Mouse (Mus musculus): ENCODE measurements around the gene Kcnh7.
A peak's percentile ranks its signal among the peaks of the same experiment; 100 is the strongest.

Kcnh7 gene

DNA sequence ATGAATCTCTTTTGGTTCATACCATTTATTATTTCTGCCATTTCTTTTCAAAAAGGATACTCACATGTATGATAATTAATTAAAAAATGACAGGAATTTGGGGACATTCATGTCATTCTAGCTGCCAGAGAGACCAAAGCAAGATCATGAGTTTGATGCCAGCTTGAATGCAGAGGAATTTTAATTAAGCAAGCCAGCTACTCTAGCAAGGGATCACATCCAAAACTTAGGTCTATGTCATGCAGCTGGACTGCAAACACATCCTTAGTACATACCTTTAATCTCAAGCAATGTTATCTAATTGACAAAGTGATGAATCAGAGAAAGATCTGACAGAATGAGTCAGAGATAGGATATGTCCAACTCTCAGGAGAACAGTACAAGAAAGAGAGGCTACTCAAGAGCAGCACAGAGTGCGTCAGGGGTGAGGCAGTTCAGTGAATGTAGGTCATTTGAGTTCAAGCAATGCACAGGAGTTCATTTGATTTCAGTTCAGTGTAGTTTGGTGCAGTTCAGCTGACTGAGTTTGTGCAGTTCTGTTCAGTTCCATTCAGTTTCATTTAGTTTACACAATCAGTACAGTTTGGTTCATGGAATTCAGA is 248.7 kb downstream of the Kcnh7 start:
- no peak for DNase-seq

DNA sequence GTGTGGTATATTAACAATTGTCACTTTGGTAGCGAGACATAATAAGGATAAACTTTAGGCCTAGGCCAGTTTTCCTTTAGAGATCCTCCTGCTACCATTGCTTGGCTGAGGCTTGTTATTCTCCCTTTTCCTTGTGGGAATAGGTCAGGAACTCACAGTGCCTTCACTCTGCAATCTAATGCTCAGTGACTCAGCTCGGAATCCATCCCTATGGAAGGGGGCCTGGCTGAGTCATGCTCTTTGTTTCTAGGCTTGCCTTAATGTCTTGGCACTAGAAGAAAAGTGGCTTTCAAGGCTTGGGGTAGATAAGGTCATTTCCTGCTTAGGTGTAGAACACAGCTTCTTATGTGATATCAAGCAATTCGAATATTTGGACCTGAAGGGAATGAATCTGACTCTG is 255.6 kb downstream of the Kcnh7 start:
- no peak for DNase-seq

DNA sequence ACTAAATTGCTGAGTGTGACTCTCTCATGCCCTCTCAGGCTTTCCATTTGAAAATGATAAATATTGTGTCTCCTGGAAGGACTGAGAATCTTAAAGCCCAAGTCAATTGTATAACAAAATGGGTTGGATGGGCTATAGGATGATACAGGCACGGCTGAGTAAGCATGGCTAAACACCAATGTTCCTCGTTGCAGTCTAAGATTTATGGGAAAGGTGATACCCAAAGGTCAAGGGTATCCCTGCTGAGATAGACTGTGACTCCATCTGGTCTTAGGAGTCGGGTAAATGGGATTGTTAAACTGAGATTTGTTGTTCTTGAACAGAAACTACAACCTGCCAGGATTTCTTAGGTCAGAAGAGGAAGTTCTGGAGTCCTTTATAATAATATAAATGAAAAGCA is 256.0 kb downstream of the Kcnh7 start:
- no peak for DNase-seq

DNA sequence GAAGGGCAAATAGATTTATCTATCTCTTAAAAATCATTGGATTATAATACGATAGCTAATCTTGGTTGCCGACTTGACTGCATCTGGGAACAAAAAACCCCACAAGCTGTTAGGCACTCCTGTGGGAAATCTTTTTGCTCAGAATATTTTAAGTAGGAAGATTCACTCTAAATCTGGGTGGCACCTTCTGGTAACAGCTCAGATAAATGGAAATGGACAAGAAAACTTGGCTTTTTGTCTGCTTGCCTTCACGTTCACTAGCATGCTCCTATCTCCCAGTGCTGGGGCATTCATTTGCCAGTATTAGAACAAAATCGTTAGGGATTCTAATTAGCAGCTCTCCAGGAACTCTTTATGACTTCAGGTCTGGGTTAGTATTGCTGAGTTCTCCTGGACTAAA is 260.3 kb downstream of the Kcnh7 start:
- DNase-seq, result no peak

DNA sequence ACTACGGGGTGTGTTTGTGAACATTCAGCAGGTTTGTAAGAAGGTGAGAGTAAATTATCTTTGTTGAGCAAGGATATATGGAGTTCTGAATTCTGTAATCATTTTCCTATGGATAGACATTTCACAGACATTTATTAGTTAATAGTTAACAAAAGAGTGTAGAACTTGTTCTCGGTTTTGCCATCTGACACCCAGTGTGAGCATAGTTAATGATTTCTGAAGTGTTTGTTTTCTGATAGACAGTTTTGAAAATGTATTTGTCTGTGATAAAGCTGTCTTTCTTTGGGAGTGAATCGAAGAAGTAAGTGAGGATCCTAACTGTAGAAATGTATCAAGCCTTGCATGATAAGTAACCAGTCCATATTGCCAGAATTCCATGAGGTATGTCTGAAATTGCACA is 276.4 kb downstream of the Kcnh7 start:
- DNase-seq, result no peak

DNA sequence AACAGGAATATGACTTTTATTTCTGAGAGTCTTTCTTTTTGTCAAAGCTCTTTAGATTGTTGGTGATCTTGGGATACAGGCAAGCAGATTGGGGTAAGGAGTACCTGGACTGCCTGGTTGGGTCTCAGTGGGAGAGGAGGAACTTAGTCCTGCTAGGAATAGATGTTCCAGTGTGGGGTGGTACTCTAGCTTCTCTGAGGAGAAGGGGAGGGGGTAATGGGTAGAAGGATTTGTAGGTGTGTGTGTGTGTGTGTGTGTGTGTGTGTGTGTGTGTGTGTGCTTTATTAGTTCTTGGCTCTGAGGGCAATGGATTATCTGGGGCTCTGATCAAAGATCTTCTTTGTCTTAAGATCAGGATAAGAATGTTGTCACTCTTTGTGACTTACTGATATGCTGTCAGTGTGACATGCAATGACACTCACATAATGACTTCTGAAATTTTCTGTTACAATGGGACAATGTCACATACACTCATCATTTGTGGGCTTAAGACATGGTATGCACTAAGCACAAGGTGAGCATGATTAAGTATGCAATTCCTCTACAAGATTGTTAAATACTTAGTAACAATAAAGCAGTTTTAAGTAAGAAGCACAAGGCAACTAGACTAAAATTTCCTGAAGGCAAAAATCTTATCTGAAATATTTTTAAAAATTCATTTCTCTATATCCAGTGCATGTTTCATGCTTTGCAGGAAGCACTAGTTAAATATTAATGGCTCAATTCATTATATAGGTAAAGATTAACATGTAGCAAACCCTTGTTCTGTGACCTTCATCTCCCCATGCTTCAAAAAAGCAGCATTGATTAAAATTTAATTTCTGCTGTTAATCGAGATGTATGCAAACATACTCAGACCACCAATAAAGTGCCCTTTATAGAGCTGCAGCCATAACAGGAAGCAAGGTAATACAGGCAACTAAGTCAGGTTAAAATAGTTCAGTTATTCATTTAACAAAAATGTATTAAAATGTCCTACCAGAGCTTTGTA is 281.4 kb downstream of the Kcnh7 start:
- DNase-seq, result no peak

DNA sequence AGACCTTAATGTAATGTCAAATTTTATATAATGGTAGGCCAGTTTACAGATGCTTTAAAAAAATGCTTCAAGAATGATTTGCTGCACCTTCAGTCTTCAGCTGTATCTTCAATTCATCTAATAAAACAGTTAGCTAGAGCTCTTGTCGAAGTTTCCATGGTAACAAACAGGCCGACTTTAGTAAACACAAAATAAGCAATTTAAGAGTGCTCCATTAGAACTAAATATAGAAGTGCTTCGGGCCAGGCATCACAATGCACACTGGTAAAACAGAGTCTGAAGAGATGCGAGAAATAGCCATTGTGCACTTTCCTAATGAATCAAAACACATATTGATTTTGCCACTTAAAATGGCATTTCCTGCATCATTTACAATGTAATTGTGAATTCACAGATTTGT is 305.3 kb downstream of the Kcnh7 start:
- DNase-seq, result no peak

DNA sequence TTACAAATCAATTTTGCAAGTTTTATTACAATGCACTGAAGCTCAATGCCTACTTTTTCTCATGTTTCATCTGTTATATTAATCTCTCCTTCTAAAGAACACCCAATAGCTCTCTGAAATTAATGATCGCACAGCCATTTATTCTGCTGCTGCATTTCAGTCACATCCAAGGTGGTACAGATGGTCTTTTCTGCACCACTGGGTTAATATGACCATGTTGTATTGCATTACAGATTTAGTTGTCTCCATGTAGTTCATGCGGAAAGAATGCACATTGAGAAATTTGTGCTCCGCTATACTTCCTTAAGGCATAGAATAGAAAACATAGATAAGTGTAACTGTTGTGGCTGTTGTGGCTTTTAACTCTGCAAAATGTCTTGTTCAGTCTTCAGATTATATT is 328.7 kb downstream of the Kcnh7 start:
- DNase-seq, result peak; percentile 47 to 85

DNA sequence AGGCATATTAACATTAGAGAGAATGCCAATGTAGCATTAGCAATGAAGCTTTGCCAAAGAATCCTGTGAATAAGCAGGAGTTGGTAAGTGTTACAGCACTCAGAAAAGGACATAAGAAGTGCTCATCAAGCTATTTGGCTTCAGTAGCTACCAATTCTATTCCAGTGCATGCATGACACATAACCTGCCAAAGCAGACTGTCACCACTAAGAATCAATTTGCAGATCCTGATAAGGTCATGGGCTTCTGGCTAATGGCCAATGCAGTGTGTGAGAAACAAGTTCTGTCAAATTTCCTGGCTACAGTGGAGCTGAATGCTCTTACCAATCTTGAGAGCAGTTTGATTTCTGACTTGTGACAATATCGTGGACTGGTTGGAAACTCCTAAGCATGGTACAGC is 341.5 kb downstream of the Kcnh7 start:
- DNase-seq, result peak; percentile 12 to 27

DNA sequence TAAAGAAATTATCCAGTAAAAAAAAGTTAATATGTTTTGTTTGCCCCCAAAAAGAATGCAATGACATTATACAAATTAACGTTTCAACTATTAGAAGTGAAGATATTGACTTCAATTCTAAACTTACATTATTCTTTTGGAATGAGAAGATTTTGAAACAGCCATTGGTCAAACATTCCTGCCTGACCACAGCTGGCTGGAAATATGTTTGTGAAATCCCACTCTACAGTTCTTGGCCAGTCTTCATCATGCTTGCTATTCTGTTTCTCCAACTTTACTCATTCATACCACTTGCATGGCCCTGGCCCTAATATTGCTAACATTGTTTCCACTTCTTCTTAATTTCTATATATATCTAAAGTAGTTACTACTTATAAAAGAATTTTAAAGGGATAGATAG is 349.8 kb downstream of the Kcnh7 start:
- no peak for DNase-seq

DNA sequence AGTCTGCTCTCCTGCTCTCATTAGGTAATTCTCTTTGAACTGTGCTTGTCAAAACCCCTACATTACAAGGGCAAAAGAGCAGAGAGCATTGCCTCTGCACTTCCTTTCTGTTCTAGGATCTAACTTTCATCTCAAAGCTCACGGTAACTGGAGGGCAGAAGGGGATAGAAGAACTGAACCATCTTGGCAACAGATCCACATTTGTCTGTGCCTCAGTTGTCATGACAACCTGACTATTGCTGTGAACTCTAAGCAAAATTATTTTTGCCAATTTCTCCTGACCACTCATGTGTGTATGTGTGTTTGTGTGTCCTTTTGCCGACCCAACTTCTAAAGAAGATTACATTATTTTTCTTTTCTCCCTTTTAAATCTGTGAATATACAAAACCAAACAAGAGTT is 364.9 kb downstream of the Kcnh7 start:
- DNase-seq, result peak; percentile 3 to 14

DNA sequence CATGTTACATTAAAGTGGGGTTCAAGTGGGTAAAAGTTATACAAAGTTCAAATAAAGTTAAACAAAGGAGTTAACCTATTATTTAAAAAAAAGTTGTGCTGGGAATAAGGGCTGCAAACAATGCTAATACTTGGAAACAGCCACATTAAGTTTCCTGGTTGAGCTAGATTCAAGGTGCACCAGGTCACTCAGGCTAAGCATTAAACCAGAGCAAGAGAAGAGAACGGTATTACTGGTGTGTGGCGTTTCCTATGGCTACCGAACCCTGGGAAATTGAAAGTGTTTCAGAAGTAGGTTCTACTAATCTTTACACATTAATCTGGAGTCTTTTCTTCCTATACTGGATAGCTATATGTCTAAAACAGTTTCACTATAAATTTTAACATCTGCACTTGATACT is 368.1 kb downstream of the Kcnh7 start:
- DNase-seq, result no peak

DNA sequence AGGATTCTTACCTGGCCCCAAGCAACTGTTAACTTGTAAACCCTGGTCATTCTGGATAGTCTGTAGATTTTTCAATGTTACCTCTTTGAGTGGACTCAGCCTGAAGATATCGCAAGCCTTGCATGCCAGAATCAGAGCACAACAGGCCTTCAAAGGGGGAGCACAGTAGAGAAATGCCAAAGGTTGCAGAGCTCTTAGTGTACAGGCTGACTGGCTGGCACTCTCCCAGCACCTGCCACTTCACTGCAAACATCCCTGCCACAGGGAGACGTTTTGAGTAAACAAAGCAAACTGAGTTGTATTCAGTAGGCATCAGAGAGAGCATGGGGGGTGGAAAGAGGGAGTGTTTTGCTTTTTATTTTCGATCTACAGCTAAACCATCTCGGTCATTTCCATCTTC is 375.3 kb downstream of the Kcnh7 start:
- peak; percentile 21 to 39 for DNase-seq

DNA sequence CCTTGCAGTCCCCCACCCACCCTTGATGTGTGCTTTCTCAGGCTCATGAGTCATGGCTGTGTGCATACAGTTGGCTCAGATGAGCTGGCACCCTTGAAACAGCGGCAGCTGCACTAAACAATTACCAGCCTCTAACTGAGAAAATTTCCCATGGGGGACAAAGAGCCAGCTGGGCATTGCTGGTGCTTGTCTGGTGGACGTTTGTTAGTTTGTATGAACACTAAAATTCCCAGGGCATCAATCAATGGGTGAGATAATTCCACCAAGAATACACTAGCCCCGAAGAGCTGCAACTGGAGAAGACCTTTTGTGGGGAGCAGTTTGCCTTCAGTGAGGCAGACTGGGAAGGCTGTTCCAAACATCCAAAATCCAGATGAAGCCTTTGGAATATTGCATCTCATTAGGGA is 376.6 kb downstream of the Kcnh7 start:
- peak; percentile 24 to 28 for DNase-seq

DNA sequence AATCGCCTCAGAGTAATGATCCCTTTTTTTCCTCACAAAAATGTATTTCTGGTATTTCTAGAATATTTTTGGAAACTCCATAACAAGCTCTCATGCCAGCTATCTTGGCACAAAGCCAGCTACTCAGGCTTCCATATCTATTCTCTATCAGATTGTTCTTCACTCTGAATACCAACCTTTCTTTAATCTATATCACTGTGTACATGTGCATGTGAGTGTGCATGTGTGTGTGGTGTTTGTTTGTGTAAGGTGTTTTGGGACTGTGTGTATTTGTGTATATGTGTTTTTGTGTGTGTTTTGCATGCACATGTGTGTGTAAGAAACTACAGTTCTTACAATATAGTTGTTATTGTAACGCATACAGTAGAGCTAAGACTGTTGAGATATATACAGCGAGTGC is 377.2 kb downstream of the Kcnh7 start:
- DNase-seq, result peak; percentile 26 to 28

DNA sequence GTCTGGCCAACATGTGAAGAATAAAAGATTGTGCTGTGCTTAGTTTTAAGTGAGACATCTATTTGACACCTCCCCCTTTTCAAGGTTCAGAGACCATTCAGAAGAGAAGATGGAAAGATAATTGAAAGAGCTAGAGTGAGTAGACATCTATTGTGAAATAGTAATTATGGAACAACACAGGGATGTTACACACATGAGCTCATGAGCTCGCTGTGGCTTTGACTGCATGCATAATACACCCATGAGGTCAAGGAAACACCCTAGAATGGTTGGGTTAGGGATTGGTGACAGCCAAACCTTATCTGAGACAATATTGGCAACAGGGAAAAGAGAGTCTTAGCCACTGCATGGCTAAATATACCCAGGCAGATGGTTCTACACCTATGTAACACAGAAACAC is 380.1 kb downstream of the Kcnh7 start:
- no peak for DNase-seq

DNA sequence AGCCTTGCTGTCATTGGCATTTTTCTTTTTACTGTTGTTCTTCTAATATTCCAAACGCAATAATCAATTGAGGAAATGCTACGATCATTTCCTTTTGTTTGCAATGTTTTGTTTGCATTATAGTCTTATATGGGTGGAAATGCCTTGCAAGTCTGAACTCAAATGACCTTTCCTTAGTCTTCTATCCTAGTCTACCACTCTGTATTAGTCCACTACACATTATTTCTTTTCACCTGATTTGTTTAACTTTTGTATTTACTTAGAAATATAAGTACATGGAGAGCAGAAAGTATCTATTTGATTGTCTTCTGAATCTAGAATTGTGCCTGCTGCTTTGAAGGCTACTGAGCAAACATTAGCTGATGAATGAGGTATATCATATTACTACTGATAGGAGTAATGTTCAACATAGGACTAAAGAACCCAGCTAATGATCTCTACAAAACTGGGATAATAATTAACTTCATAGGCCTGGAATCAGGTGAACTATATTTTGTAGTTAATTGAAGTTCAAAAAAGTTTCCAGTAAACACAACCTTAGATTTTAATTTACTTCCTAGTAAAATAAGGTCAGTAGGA is 399.5 kb downstream of the Kcnh7 start:
- no peak for DNase-seq

DNA sequence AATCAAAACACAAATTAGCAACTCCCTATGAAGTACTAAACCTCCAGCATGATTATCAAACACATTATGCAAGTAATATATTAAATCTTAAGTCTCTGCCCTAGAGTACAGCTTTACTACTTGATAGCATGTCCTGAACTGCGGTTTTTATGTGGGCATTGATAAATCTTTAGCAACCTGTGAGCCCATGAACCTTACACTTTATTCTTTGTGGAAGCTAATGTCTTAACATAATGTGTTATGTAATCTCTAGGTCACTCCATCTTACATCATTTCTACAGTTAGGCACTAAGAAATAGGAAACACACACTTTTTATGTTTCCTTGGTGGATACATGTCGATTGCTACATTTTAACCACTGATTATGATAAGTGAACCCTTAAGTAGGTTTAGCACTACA is 437.8 kb downstream of the Kcnh7 start:
- no peak for DNase-seq

DNA sequence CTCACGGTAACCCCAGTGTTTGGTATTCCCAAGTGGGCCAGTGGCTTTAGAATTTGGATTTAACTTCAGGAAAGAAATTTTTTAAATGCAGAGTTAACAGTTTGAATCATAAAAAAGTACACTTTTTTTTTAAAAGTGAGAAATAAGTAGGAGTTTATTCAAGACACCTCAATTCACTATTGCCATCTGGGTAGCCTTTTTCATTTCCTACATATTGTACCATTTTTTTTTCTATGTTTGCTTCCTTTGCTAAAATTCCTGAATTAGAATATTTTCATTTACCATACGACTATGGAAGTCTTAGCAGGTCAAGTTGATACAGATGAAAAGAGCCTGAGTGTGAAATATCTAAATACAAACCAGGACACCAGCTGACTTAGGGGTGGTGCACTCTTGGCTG is 441.0 kb downstream of the Kcnh7 start:
- DNase-seq, result no peak

DNA sequence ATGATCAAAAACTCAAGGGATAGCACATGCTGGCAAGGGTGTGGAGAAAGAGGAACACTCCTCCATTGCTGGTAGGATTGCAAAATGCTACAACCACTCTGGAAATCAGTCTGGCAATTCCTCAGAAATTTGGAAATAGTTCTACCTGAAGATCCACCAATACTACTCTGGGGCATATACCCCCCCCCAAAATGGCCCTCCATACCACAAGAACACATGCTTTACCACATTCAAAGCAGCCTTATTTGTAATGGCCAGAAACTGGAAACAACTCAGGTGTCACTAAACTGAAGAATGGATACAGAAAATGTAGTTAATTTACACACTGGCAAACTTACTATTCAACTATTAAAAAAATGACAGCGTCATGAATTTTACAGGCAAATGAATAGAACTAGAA is 453.4 kb downstream of the Kcnh7 start:
- DNase-seq, result no peak

DNA sequence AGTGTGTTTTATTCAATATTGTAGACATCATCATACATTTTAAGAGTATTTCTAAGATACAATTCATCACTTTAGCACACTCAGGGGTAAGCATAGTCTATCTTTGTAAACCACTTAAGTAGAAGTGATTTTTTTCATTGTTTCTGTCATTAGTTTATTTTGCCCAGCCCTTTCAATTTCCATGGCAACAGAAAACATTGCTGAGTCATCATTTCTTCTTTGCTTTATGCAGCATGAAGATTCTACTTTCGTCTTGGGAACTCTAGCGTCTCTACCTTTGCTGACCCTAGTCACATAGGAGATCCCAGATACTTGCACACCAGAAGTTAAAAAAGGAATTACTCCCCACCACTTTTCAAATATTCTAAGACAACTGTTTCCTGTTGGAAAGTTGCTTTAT is 456.4 kb downstream of the Kcnh7 start:
- DNase-seq, result no peak

DNA sequence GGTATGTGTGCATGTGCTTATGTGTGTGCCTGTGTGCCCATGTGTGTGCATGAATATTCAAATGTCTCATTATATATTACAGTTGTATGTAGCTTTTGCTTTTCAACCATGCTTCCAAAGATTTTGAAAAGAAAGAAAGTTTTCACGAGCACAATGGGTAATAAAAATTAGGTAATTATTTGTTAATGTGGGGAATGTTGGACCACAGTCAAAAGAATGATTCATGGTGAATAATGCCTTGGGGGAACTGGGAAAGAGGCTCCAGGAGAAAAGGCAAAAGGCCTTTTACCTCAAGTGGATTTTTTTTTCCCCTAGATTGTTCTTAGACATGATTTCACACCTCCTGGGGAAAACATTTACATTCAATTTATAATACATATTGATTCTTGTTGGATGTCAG is 458.1 kb downstream of the Kcnh7 start:
- no peak for DNase-seq

DNA sequence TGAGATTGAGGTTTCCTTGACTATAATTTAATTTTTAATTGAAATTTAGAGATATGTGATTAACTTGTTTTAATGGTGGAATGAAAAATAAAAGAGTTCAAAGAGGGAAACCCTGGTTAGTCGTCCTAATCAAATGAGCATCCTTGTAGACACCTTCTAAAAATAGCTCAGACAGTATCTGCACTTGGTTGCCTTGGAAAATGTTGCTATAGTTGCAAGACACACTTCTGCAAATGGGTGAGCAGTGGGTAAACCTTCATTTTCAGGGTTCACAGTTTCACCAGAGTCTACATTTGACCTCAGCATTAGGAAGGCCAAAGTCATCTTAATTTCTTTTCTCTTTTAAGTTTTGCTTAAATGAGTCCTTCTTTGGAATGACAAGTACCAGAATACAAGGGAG is 465.7 kb downstream of the Kcnh7 start:
- DNase-seq, result no peak

DNA sequence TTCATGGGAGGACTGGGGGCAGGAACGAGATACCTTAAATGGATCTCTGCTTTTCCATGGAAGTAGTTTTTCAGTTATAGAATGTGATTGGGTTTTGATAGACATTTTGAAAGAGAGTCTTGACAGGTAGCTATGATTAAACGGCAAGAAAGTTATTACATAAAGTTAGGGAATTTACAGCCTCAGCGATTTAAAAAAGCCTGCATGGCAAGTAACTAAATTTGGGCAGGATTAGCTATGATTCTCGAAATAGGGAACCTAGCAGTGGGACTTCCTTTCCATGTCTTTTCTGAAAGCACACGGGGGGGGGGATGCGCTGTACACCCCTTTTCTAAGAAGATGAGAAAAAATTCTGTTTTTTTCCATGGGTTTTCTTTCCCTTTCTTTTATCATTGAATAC is 466.8 kb downstream of the Kcnh7 start:
- DNase-seq, result no peak

Measured in cerebellum, postnatal 14 days (tissue).